Mouse (Mus musculus): Measurements from ENCODE around the gene Nfatc2. TPM values are rescaled to one million over a fixed set of nuclear protein-coding genes. Genes with fewer than 3 reads are reported as not detected.

The Nfatc2 gene
- polyA plus RNA-seq, 1 experiment from 2014 or later, result 2.0 TPM

GRCm38 (mm10) chr2:168563184-168563583 is 38.3 kb downstream of the Nfatc2 start:
- Histone ChIP-seq H3K4me2 (ENCODE audit: low read length) (no peak overlapping the region), H3K4me1 (replicated peaks; ENCODE audit: insufficient read depth, low read length) (peaks cover 7% of the 10 kb centered on the region; the same call in 1 of the 2 replicates), H3K9me3 (replicated peaks; ENCODE audit: low read length) (no peaks in the 10 kb centered on the region), H3K9ac (ENCODE audit: low read depth, low read length) (no peak overlapping the region), H3K27ac (no peak overlapping the region), H3K27me3 (ENCODE audit: insufficient read depth, low read length) (no peaks in the 10 kb centered on the region), H3K4me3 (replicated peaks; ENCODE audit: low read depth, low read length) (no peak overlapping the region), H3K36me3 (ENCODE audit: insufficient read depth, low read length) (no peaks in the 10 kb centered on the region)
- no peak for DNase-seq (ENCODE audit: low spot score)
- ATAC-seq (replicated peaks; ENCODE audit: low FRiP score, low read depth), result no peak
- no peak for TF ChIP-seq CTCF (IDR thresholded peaks at IDR 0.05; ENCODE audit: low read depth)
- 24% methylated on average over 12 of the region's 12 CpGs for WGBS

- ATAC-seq (replicated peaks; ENCODE audit: low FRiP score, low read depth), result no peak
- Histone ChIP-seq H3K27ac (no peak overlapping the region), H3K36me3 (ENCODE audit: insufficient read depth, low read length) (no peaks in the 10 kb centered on the region), H3K4me1 (replicated peaks; ENCODE audit: insufficient read depth, low read length) (peaks cover 24% of the 10 kb centered on the region), H3K4me2 (ENCODE audit: low read length) (no peak overlapping the region), H3K4me3 (replicated peaks; ENCODE audit: low read depth, low read length) (no peak overlapping the region), H3K9ac (ENCODE audit: low read depth, low read length) (no peak overlapping the region), H3K27me3 (ENCODE audit: insufficient read depth, low read length) (no peaks in the 10 kb centered on the region; the same call in 1 of the 2 replicates), H3K9me3 (replicated peaks; ENCODE audit: low read length) (no peaks in the 10 kb centered on the region)
- WGBS, result 36% methylated on average over 8 of the region's 8 CpGs
- no peak for TF ChIP-seq CTCF (IDR thresholded peaks at IDR 0.05; ENCODE audit: low read depth)
- no peak for DNase-seq (ENCODE audit: low spot score)
These were observed 44.4 kb downstream of the Nfatc2 start for GRCm38 (mm10) chr2:168557035-168557434.

GRCm38 (mm10) chr2:168555897-168556670 is 45.4 kb downstream of the Nfatc2 start:
- Histone ChIP-seq H3K27ac (no peak overlapping the region), H3K4me2 (ENCODE audit: low read length) (peak overlapping the region; percentile 21), H3K9ac (ENCODE audit: low read depth, low read length) (no peak overlapping the region), H3K27me3 (ENCODE audit: insufficient read depth, low read length) (no peaks in the 10 kb centered on the region; the same call in 1 of the 2 replicates), H3K4me3 (replicated peaks; ENCODE audit: low read depth, low read length) (no peak overlapping the region), H3K4me1 (replicated peaks; ENCODE audit: insufficient read depth, low read length) (peaks cover 27% of the 10 kb centered on the region), H3K9me3 (replicated peaks; ENCODE audit: low read length) (no peaks in the 10 kb centered on the region), H3K36me3 (ENCODE audit: insufficient read depth, low read length) (no peaks in the 10 kb centered on the region)
- ATAC-seq (replicated peaks; ENCODE audit: low FRiP score, low read depth), result 0 out of 2 replicates have a peak, but pooled peaks have one; percentile 29
- WGBS, result 48% methylated on average over 23 of the region's 23 CpGs
- TF ChIP-seq CTCF (IDR thresholded peaks at IDR 0.05; ENCODE audit: low read depth), result no peak
- DNase-seq (ENCODE audit: low spot score), result no peak

GRCm38 (mm10) chr2:168553541-168553961 is 47.9 kb downstream of the Nfatc2 start:
- Histone ChIP-seq H3K9ac (ENCODE audit: low read depth, low read length) (0 out of 2 replicates have a peak overlapping the region, but pooled peaks have one; percentile 35), H3K4me3 (replicated peaks; ENCODE audit: low read depth, low read length) (no peak overlapping the region), H3K27ac (peak overlapping the region; percentile 47), H3K27me3 (ENCODE audit: insufficient read depth, low read length) (no peaks in the 10 kb centered on the region; the same call in 1 of the 2 replicates), H3K4me2 (ENCODE audit: low read length) (0 out of 2 replicates have a peak overlapping the region, but pooled peaks have one; percentile 7), H3K9me3 (replicated peaks; ENCODE audit: low read length) (no peaks in the 10 kb centered on the region), H3K4me1 (replicated peaks; ENCODE audit: insufficient read depth, low read length) (peaks cover 33% of the 10 kb centered on the region), H3K36me3 (ENCODE audit: insufficient read depth, low read length) (no peaks in the 10 kb centered on the region)
- no peak for TF ChIP-seq CTCF (IDR thresholded peaks at IDR 0.05; ENCODE audit: low read depth)
- DNase-seq (ENCODE audit: low spot score) (peak; percentile 44), ATAC-seq (replicated peaks; ENCODE audit: low FRiP score, low read depth) (no peak)
- WGBS, result 26% methylated on average over 18 of the region's 18 CpGs

- Histone ChIP-seq H3K4me3 (replicated peaks; ENCODE audit: low read depth, low read length) (no peak overlapping the region), H3K36me3 (ENCODE audit: insufficient read depth, low read length) (no peaks in the 10 kb centered on the region), H3K4me1 (replicated peaks; ENCODE audit: insufficient read depth, low read length) (peaks cover 34% of the 10 kb centered on the region), H3K27me3 (ENCODE audit: insufficient read depth, low read length) (no peaks in the 10 kb centered on the region; the same call in 1 of the 2 replicates), H3K27ac (0 out of 2 replicates have a peak overlapping the region, but pooled peaks have one; percentile 47), H3K9ac (ENCODE audit: low read depth, low read length) (no peak overlapping the region), H3K9me3 (replicated peaks; ENCODE audit: low read length) (no peaks in the 10 kb centered on the region), H3K4me2 (ENCODE audit: low read length) (no peak overlapping the region)
- ATAC-seq (replicated peaks; ENCODE audit: low FRiP score, low read depth) (0 out of 2 replicates have a peak, but pooled peaks have one; percentile 57), DNase-seq (ENCODE audit: low spot score) (no peak)
- WGBS, result 35% methylated on average over 5 of the region's 5 CpGs
- no peak for TF ChIP-seq CTCF (IDR thresholded peaks at IDR 0.05; ENCODE audit: low read depth)
These were observed 49.1 kb downstream of the Nfatc2 start for GRCm38 (mm10) chr2:168552405-168552804.

GRCm38 (mm10) chr2:168551218-168551617 is 50.2 kb downstream of the Nfatc2 start:
- H3K36me3 ChIP-seq (ENCODE audit: insufficient read depth, low read length), result no peaks in the 10 kb centered on the region
- DNase-seq (ENCODE audit: low spot score) (no peak), ATAC-seq (replicated peaks; ENCODE audit: low FRiP score, low read depth) (no peak)
- H3K9me3 ChIP-seq (replicated peaks; ENCODE audit: low read length), result no peaks in the 10 kb centered on the region
- H3K27ac ChIP-seq, result no peak overlapping the region
- no peak overlapping the region for H3K4me3 ChIP-seq (replicated peaks; ENCODE audit: low read depth, low read length)
- WGBS, result 84% methylated on average over 7 of the region's 7 CpGs
- no peak overlapping the region for H3K4me2 ChIP-seq (ENCODE audit: low read length)
- no peak overlapping the region for H3K9ac ChIP-seq (ENCODE audit: low read depth, low read length)
- no peaks in the 10 kb centered on the region; the same call in 1 of the 2 replicates for H3K27me3 ChIP-seq (ENCODE audit: insufficient read depth, low read length)
- peaks cover 28% of the 10 kb centered on the region for H3K4me1 ChIP-seq (replicated peaks; ENCODE audit: insufficient read depth, low read length)
- TF ChIP-seq CTCF (IDR thresholded peaks at IDR 0.05; ENCODE audit: low read depth), result no peak

Measured in kidney, postnatal 0 days (tissue).